Mouse (Mus musculus) effector memory CD4-positive, alpha-beta T cell, adult 5 months (primary cell): ENCODE data around the gene 1700013G24Rik. TPM values are rescaled to one million over a fixed set of nuclear protein-coding genes. Genes with fewer than 3 reads are reported as not detected.

Experiments
- polyA plus RNA-seq: library from polyadenylated mRNA; unstranded; fragments of 100-300 nt; shearing (Covaris generic); gene quantifications from one replicate; pipeline ENCODE4 v1.2.1, GENCODE M21; 2017

Gene 1700013G24Rik
- polyA plus RNA-seq = not detected

GRCm38 (mm10) chr4:137453234-137453767 is at the start of gene 1700013G24Rik:
Gene 1700013G24Rik, plus strand, starts transcription at chr4:137453284.

GRCm38 (mm10) chr4:137409691-137410090 is 43.4 kb upstream of the 1700013G24Rik start, which contains the start of gene Cela3a:
Gene Cela3a, minus strand, starts transcription at chr4:137409791.

GRCm38 (mm10) chr4:137430502-137430901 is 22.6 kb upstream of the 1700013G24Rik start, which contains the start of gene Cela3b:
Gene Cela3b, minus strand, starts transcription at chr4:137430540.

GRCm38 (mm10) chr4:137468260-137469080 is 15.4 kb downstream of the 1700013G24Rik start, which contains the start of gene Hspg2:
Gene Hspg2, plus strand, starts transcription at chr4:137468769.

Other genes with a start within 250 kb of the 1700013G24Rik start
- gene Wnt4, start 175.8 kb upstream of the 1700013G24Rik start, polyA plus RNA-seq = not detected
- 916 TPM for gene Cdc42, start 95.6 kb upstream of the 1700013G24Rik start, polyA plus RNA-seq
- gene Cela3a, start 43.5 kb upstream of the 1700013G24Rik start, polyA plus RNA-seq = not detected
- gene Cela3b, start 22.7 kb upstream of the 1700013G24Rik start, polyA plus RNA-seq = not detected
- gene Hspg2, start 15.5 kb downstream of the 1700013G24Rik start, polyA plus RNA-seq = not detected
- not detected for gene Ldlrad2, start 121.3 kb downstream of the 1700013G24Rik start, polyA plus RNA-seq
- gene Usp48, start 140.5 kb downstream of the 1700013G24Rik start, polyA plus RNA-seq = 157 TPM
- 2.3 TPM for gene Rap1gap, start 211.4 kb downstream of the 1700013G24Rik start, polyA plus RNA-seq